Mouse (Mus musculus) kidney, adult 2 months (tissue): Measurements from ENCODE around the gene Elp4. TPM values are rescaled to one million over a fixed set of nuclear protein-coding genes. Genes with fewer than 3 reads are reported as not detected.

Source experiments
- DNase-seq: peaks from one replicate; pipeline ENCODE4 v3.0.0; 2021
- H3K27ac ChIP-seq: fragments of 200-500 bp; 2 replicates; pipeline ENCODE4 v1.5.1; 2012; ENCODE audit warnings: low read depth, low read length, control low read depth, inconsistent platforms; ENCODE audit not compliant: insufficient read depth
- H3K27me3 ChIP-seq: fragments of 200-500 bp; replicated peaks from 2 replicates; pipeline ENCODE4 v1.6.1; 2012; ENCODE audit warnings: mild to moderate bottlenecking, moderate library complexity, low read length, inconsistent platforms; ENCODE audit not compliant: control insufficient read depth, insufficient read depth
- H3K36me3 ChIP-seq: fragments of 200-500 bp; 2 replicates; pipeline ENCODE4 v1.6.1; 2012; ENCODE audit warnings: mild to moderate bottlenecking, moderate library complexity, low read length, inconsistent platforms; ENCODE audit not compliant: control insufficient read depth, insufficient read depth
- H3K4me1 ChIP-seq: fragments of 200-500 bp; 2 replicates; pipeline ENCODE4 v1.6.1; 2011; ENCODE audit warnings: low read length; ENCODE audit not compliant: control insufficient read depth, insufficient read depth
- H3K4me3 ChIP-seq: fragments of 200-500 bp; 2 replicates; pipeline ENCODE4 v1.5.1; 2011; ENCODE audit warnings: mild to moderate bottlenecking, low read depth, low read length, control low read depth; ENCODE audit not compliant: insufficient read depth
- CTCF ChIP-seq: fragments of 200-500 bp; conservative IDR thresholded peaks from 2 replicates; pipeline ENCODE4 v1.5.1; 2011; ENCODE audit warnings: low read depth, mild to moderate bottlenecking, control low read depth, low read length, moderate library complexity, mixed read lengths; ENCODE audit not compliant: insufficient read depth, insufficient read length
- POLR2A ChIP-seq: fragments of 200-500 bp; IDR thresholded peaks from one replicate; pipeline ENCODE4 v1.6.1; 2011; ENCODE audit warnings: low read depth, low read length, control low read depth
- WGBS: fragments of 180-500 bp; shearing (Covaris S2); methylation state at CpG from one replicate; pipeline ENCODE4 v1.1.7; 2018; 5-methylcytosine and 5-hydroxymethylcytosine counted together
- polyA plus RNA-seq: library from polyadenylated mRNA; depleted of rRNA; stranded (reverse); fragments of >200 nt; gene quantifications from 2 replicates; pipeline ENCODE4 v1.2.3, GENCODE M21; 2012

Elp4 gene
- polyA plus RNA-seq, 1 experiment: 3.3 TPM

GRCm38 (mm10) chr2:105682634-105683351 lies 221.6 kb downstream of the Elp4 start:
- DNase-seq: no peak

GRCm38 (mm10) chr2:105682011-105682501 lies 222.3 kb downstream of the Elp4 start:
- Histone ChIP-seq H3K36me3 (no peaks in the 10 kb centered on the region), H3K4me3 (no peak overlapping the region), H3K27me3 (peaks cover 13% of the 10 kb centered on the region), H3K4me1 (no peaks in the 10 kb centered on the region), H3K27ac (no peak overlapping the region)
- DNase-seq: no peak
- no peak for TF ChIP-seq CTCF
- TF ChIP-seq POLR2A: no peak
- 4% methylated on average over 23 of the region's 23 CpGs for WGBS

More at GRCm38 (mm10) chr2:105682634-105683351, 221.6 kb downstream of the Elp4 start:
- H3K27me3 ChIP-seq: peaks cover 11% of the 10 kb centered on the region
- WGBS: 5% methylated on average over 21 of the region's 21 CpGs
- TF ChIP-seq POLR2A (no peak), CTCF (no peak)
- H3K4me3 ChIP-seq: no peak overlapping the region
- H3K4me1 ChIP-seq: no peaks in the 10 kb centered on the region
- H3K27ac ChIP-seq: no peak overlapping the region
- H3K36me3 ChIP-seq: no peaks in the 10 kb centered on the region

GRCm38 (mm10) chr2:105680999-105681710 lies 223.2 kb downstream of the Elp4 start:
- H3K36me3 ChIP-seq: no peaks in the 10 kb centered on the region
- TF ChIP-seq POLR2A (no peak), CTCF (no peak)
- 12% methylated on average over 30 of the region's 30 CpGs for WGBS
- DNase-seq: peak; percentile 59
- peaks cover 4% of the 10 kb centered on the region; the same call in 1 of the 2 replicates for H3K4me1 ChIP-seq
- H3K4me3 ChIP-seq: no peak overlapping the region
- no peak overlapping the region for H3K27ac ChIP-seq
- H3K27me3 ChIP-seq: peaks cover 13% of the 10 kb centered on the region

- H3K27ac ChIP-seq: no peak overlapping the region
- no peaks in the 10 kb centered on the region for H3K36me3 ChIP-seq
- peaks cover 17% of the 10 kb centered on the region for H3K27me3 ChIP-seq
- peaks cover 4% of the 10 kb centered on the region; the same call in 1 of the 2 replicates for H3K4me1 ChIP-seq
- DNase-seq: no peak
- H3K4me3 ChIP-seq: no peak overlapping the region
- TF ChIP-seq CTCF: no peak
- TF ChIP-seq POLR2A: no peak
- WGBS: 7% methylated on average over 24 of the region's 24 CpGs
These were observed 224.0 kb downstream of the Elp4 start for GRCm38 (mm10) chr2:105680146-105680998.

GRCm38 (mm10) chr2:105679331-105679730 lies 225.0 kb downstream of the Elp4 start:
- TF ChIP-seq POLR2A: no peak
- Histone ChIP-seq H3K4me3 (no peak overlapping the region), H3K36me3 (no peaks in the 10 kb centered on the region), H3K27ac (no peak overlapping the region), H3K4me1 (peaks cover 4% of the 10 kb centered on the region; the same call in 1 of the 2 replicates), H3K27me3 (peaks cover 19% of the 10 kb centered on the region)
- no peak for DNase-seq
- 5% methylated on average over 2 of the region's 2 CpGs for WGBS

GRCm38 (mm10) chr2:105678880-105679321 lies 225.5 kb downstream of the Elp4 start:
- H3K27me3 ChIP-seq: peaks cover 19% of the 10 kb centered on the region
- 8% methylated on average over 7 of the region's 7 CpGs for WGBS
- TF ChIP-seq POLR2A (no peak), CTCF (no peak)
- no peaks in the 10 kb centered on the region for H3K36me3 ChIP-seq
- H3K4me3 ChIP-seq: no peak overlapping the region
- DNase-seq: no peak
- H3K4me1 ChIP-seq: peaks cover 7% of the 10 kb centered on the region; the same call in 1 of the 2 replicates
- H3K27ac ChIP-seq: no peak overlapping the region

GRCm38 (mm10) chr2:105678306-105678705 lies 226.1 kb downstream of the Elp4 start:
- Histone ChIP-seq H3K36me3 (no peaks in the 10 kb centered on the region), H3K27ac (no peak overlapping the region), H3K4me1 (peaks cover 8% of the 10 kb centered on the region; the same call in 1 of the 2 replicates), H3K27me3 (peaks cover 17% of the 10 kb centered on the region), H3K4me3 (no peak overlapping the region)
- TF ChIP-seq POLR2A (no peak), CTCF (no peak)
- WGBS: 11% methylated on average over 4 of the region's 4 CpGs
- no peak for DNase-seq
